18 mouse cellular contexts compared by ENCODE assay signal in the genomic region with DNA sequence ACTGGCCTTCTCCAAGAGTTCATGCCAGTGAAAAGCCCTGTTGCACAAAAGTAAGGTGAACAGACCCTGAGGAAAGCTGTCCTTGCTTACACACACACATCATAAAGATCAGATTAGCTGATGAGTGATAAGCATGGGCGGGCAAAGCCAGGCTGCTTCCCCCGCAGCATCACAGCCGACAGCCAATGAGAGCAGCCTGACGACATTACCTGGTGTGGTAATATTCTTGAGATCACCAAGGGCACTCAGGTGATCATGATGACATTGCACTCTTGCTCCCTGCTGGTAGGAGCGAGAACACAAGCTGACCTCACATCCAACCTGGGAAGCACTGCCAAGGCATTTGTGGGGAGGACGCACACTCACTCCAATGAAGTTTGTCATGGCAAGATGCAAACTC.
"Had no signal": no experiment of that assay in that cellular context is flagged by ENCODE, and none has a peak within 500 bp of the region (broad histone marks: within the 10 kb centered on the region; RNA-seq: fewer than 3 reads in every experiment).

No protein-coding gene starts in this region.

- H3K27ac ChIP-seq: midbrain, embryonic 10.5 days; midbrain, embryonic 13.5 days; midbrain, embryonic 15.5 days; neural tube, embryonic 13.5 days; neural tube, embryonic 15.5 days had no signal

- H3K4me2 ChIP-seq: lung, embryonic 14.5 days; midbrain, embryonic 13.5 days; midbrain, embryonic 15.5 days; neural tube, embryonic 13.5 days; neural tube, embryonic 15.5 days had no signal

- DNase-seq: lung, adult 18-20 months; lung, embryonic 14.5 days; lung, postnatal 14 days; lung, postnatal 36 days; retina, postnatal 1 day; right cerebral cortex, adult 18-20 months; right cerebral cortex, postnatal 25 days; right cerebral cortex, postnatal 4 days; spleen, adult 18-20 months; thymus, adult 18-20 months; thymus, postnatal 14 days; thymus, postnatal 36 days had no signal

- ATAC-seq: midbrain, embryonic 13.5 days; midbrain, embryonic 15.5 days had no signal

- H3K4me3 ChIP-seq: midbrain, embryonic 10.5 days; midbrain, embryonic 13.5 days; midbrain, embryonic 15.5 days; myocyte; neural tube, embryonic 13.5 days; neural tube, embryonic 15.5 days had no signal

- H3K4me1 ChIP-seq: midbrain, embryonic 10.5 days; midbrain, embryonic 13.5 days; neural tube, embryonic 13.5 days; neural tube, embryonic 15.5 days had no signal

- H3K36me3 ChIP-seq: midbrain, embryonic 13.5 days; midbrain, embryonic 15.5 days; neural tube, embryonic 13.5 days; neural tube, embryonic 15.5 days had no signal

- H3K9me3 ChIP-seq: midbrain, embryonic 10.5 days; midbrain, embryonic 13.5 days; midbrain, embryonic 15.5 days; neural tube, embryonic 15.5 days had no signal

- H3K9ac ChIP-seq: lung, embryonic 14.5 days; midbrain, embryonic 13.5 days; midbrain, embryonic 15.5 days; neural tube, embryonic 13.5 days; neural tube, embryonic 15.5 days had no signal

- H3K27me3 ChIP-seq: midbrain, embryonic 13.5 days; midbrain, embryonic 15.5 days; neural tube, embryonic 13.5 days; neural tube, embryonic 15.5 days had no signal
